ENCODE assay signal across 21 mouse cellular contexts in genomic region chr3:6617881-6618280, GRCm38 (mm10). TPM values are rescaled to one million over a fixed set of nuclear protein-coding genes. Genes with fewer than 3 reads are reported as not detected.
DNase-seq lines count a peak whose midpoint lies in the region; TF ChIP-seq lines count a peak whose summit lies in the region.
"Had no signal": no experiment of that assay in that cellular context is flagged by ENCODE, and none has a peak within 500 bp of the region (broad histone marks: within the 10 kb centered on the region; RNA-seq: fewer than 3 reads in every experiment).

No protein-coding gene starts in this region.

- TF ChIP-seq CTCF in kidney, adult 2 months (conservative IDR thresholded peaks at IDR 0.05; ENCODE audit: insufficient read depth, insufficient read length, low read depth, low read length) = no peak

- no peaks in the 10 kb centered on the region for H3K27me3 ChIP-seq in kidney, adult 2 months (replicated peaks; ENCODE audit: control insufficient read depth, insufficient read depth, low read length)
- H3K27me3 ChIP-seq: CH12.LX, Patski had no signal

- no peak overlapping the region for H3K27ac ChIP-seq in kidney, adult 2 months (ENCODE audit: insufficient read depth, low read depth, low read length)

- TF ChIP-seq POLR2A in kidney, adult 2 months (IDR thresholded peaks at IDR 0.05; ENCODE audit: low read depth, low read length) = no peak

- H3K4me1 ChIP-seq in kidney, adult 2 months (ENCODE audit: control insufficient read depth, insufficient read depth, low read length) = no peaks in the 10 kb centered on the region

- DNase-seq in kidney, adult 2 months = peak; percentile 56
- DNase-seq in kidney, adult 11 months = no peak
- DNase-seq in kidney, adult 9 months = peak; percentile 69
- no peak for DNase-seq in kidney, postnatal 25 days
- DNase-seq: adrenal gland, adult 2 months; adrenal gland, adult 8-10 months; adrenal gland, postnatal 10 days; adrenal gland, postnatal 14 days; adrenal gland, postnatal 25 days; adrenal gland, postnatal 36 days; B cell, adult 2 months; cerebellum, adult 11 months; cerebellum, adult 11-12 months; cerebellum, adult 18-20 months had no signal

- no peaks in the 10 kb centered on the region for H3K36me3 ChIP-seq in kidney, adult 2 months (ENCODE audit: control insufficient read depth, insufficient read depth, low read length)
- H3K36me3 ChIP-seq: G1E had no signal

- H3K4me3 ChIP-seq in kidney, adult 2 months (ENCODE audit: insufficient read depth, low read depth, low read length) = no peak overlapping the region

RNA-seq across cellular contexts. Expression of gene 1700008P02Rik, which starts 2.4 kb away (rescaled TPM):
- not detected in 2 replicates for polyA plus RNA-seq in kidney, adult 2 months (2012; rRNA removed)
- polyA plus RNA-seq: activated CD4-positive, CD25-positive, alpha-beta regulatory T cell, adult 4 months; adrenal gland, adult 2 months; brain, embryonic 14.5 days; C2C12; CD4-positive, CD25-positive, alpha-beta regulatory T cell, adult 4 months; G1E; Patski had no signal

Comparison
In these comparisons a context has a peak if more than half of its experiments do, and no peak if none do; other contexts are left out.
1. DNase-seq: peak in kidney, adult 2 months (single experiment) and kidney, adult 9 months (single experiment); none in kidney, adult 11 months (single experiment) and kidney, postnatal 25 days (0 of 2).